Mouse (Mus musculus): ENCODE results near the gene Cyth1.

Cyth1 gene

GRCm38 (mm10) chr11:118200834-118201830, 47.3 kb downstream of the Cyth1 start:
- DNase-seq (ENCODE audit: low read depth, low spot score): no peak

- DNase-seq (ENCODE audit: low read depth, low spot score): no peak
Observed at GRCm38 (mm10) chr11:118198296-118198600, 50.1 kb downstream of the Cyth1 start.

- no peak for DNase-seq (ENCODE audit: low read depth, low spot score)
Observed at GRCm38 (mm10) chr11:118197508-118198295, 50.7 kb downstream of the Cyth1 start.

- no peak for DNase-seq (ENCODE audit: low read depth, low spot score)
Observed at GRCm38 (mm10) chr11:118196824-118197388, 51.5 kb downstream of the Cyth1 start.

GRCm38 (mm10) chr11:118193390-118194147, 54.8 kb downstream of the Cyth1 start:
- no peak for DNase-seq (ENCODE audit: low read depth, low spot score)

GRCm38 (mm10) chr11:118192973-118193372, 55.4 kb downstream of the Cyth1 start:
- no peak for DNase-seq (ENCODE audit: low read depth, low spot score)

- DNase-seq (ENCODE audit: low read depth, low spot score): no peak
Observed at GRCm38 (mm10) chr11:118182768-118183167, 65.6 kb downstream of the Cyth1 start.

- DNase-seq (ENCODE audit: low read depth, low spot score): no peak
Observed at GRCm38 (mm10) chr11:118182353-118182752, 66.0 kb downstream of the Cyth1 start.

GRCm38 (mm10) chr11:118180199-118180598, 68.2 kb downstream of the Cyth1 start:
- no peak for DNase-seq (ENCODE audit: low read depth, low spot score)

- DNase-seq (ENCODE audit: low read depth, low spot score): no peak
Observed at GRCm38 (mm10) chr11:118178236-118178635, 70.2 kb downstream of the Cyth1 start.

GRCm38 (mm10) chr11:118174752-118175151, 73.6 kb downstream of the Cyth1 start:
- no peak for DNase-seq (ENCODE audit: low read depth, low spot score)

- no peak for DNase-seq (ENCODE audit: low read depth, low spot score)
Observed at GRCm38 (mm10) chr11:118172768-118173167, 75.6 kb downstream of the Cyth1 start.

- no peak for DNase-seq (ENCODE audit: low read depth, low spot score)
Observed at GRCm38 (mm10) chr11:118170333-118170732, 78.1 kb downstream of the Cyth1 start.

- no peak for DNase-seq (ENCODE audit: low read depth, low spot score)
Observed at GRCm38 (mm10) chr11:118168714-118169113, 79.7 kb downstream of the Cyth1 start.

GRCm38 (mm10) chr11:118166626-118167025, 81.8 kb downstream of the Cyth1 start:
- no peak for DNase-seq (ENCODE audit: low read depth, low spot score)

- no peak for DNase-seq (ENCODE audit: low read depth, low spot score)
Observed at GRCm38 (mm10) chr11:118165681-118166080, 82.7 kb downstream of the Cyth1 start.

GRCm38 (mm10) chr11:118164566-118164965, 83.8 kb downstream of the Cyth1 start:
- no peak for DNase-seq (ENCODE audit: low read depth, low spot score)

GRCm38 (mm10) chr11:118162245-118162644, 86.1 kb downstream of the Cyth1 start:
- no peak for DNase-seq (ENCODE audit: low read depth, low spot score)

- no peak for DNase-seq (ENCODE audit: low read depth, low spot score)
Observed at GRCm38 (mm10) chr11:118161240-118161639, 87.2 kb downstream of the Cyth1 start.

GRCm38 (mm10) chr11:118160763-118161162, 87.6 kb downstream of the Cyth1 start:
- DNase-seq (ENCODE audit: low read depth, low spot score): no peak

- DNase-seq (ENCODE audit: low read depth, low spot score): no peak
Observed at GRCm38 (mm10) chr11:118158753-118159152, 89.6 kb downstream of the Cyth1 start.

Data from c-Kit-negative CD71-positive TER-119-positive erythroid progenitor cells, embryonic 14.5 days (primary cell).